Mouse (Mus musculus): ENCODE results near the gene Tle3. TPM values are rescaled to one million over a fixed set of nuclear protein-coding genes. Genes with fewer than 3 reads are reported as not detected.

Tle3 gene
- polyA plus RNA-seq, 1 experiment from 2014 or later: 11.4 TPM

GRCm38 (mm10) chr9:61400132-61400531, 28.0 kb downstream of the Tle3 start:
- no peak for ATAC-seq (replicated peaks; ENCODE audit: insufficient number of reproducible peaks, low FRiP score, low TSS enrichment)
- Histone ChIP-seq H3K4me3 (ENCODE audit: low read depth, low read length) (no peak overlapping the region), H3K4me2 (no peak overlapping the region), H3K4me1 (ENCODE audit: control insufficient read depth, insufficient read depth, low read length) (peaks cover 24% of the 10 kb centered on the region), H3K9me3 (replicated peaks; ENCODE audit: control insufficient read depth, low read length) (no peaks in the 10 kb centered on the region), H3K36me3 (ENCODE audit: control insufficient read depth, insufficient read depth, low read length) (peaks cover 4% of the 10 kb centered on the region; the same call in 1 of the 2 replicates), H3K27me3 (ENCODE audit: control insufficient read depth, insufficient read depth, low read length) (peaks cover 18% of the 10 kb centered on the region), H3K27ac (ENCODE audit: low read depth, low read length) (no peak overlapping the region), H3K9ac (ENCODE audit: low read depth, low read length) (no peak overlapping the region)
- 93% methylated on average over 7 of the region's 7 CpGs for WGBS (ENCODE audit: insufficient replicate concordance)

- H3K4me1 ChIP-seq (ENCODE audit: control insufficient read depth, insufficient read depth, low read length): peaks cover 15% of the 10 kb centered on the region
- 70% methylated on average over 9 of the region's 9 CpGs for WGBS (ENCODE audit: insufficient replicate concordance)
- ATAC-seq (replicated peaks; ENCODE audit: insufficient number of reproducible peaks, low FRiP score, low TSS enrichment): no peak
- H3K9ac ChIP-seq (ENCODE audit: low read depth, low read length): no peak overlapping the region
- no peaks in the 10 kb centered on the region for H3K9me3 ChIP-seq (replicated peaks; ENCODE audit: control insufficient read depth, low read length)
- no peak overlapping the region for H3K4me2 ChIP-seq
- H3K27me3 ChIP-seq (ENCODE audit: control insufficient read depth, insufficient read depth, low read length): peaks cover 16% of the 10 kb centered on the region
- no peak overlapping the region for H3K4me3 ChIP-seq (ENCODE audit: low read depth, low read length)
- H3K27ac ChIP-seq (ENCODE audit: low read depth, low read length): no peak overlapping the region
- peaks cover 10% of the 10 kb centered on the region for H3K36me3 ChIP-seq (ENCODE audit: control insufficient read depth, insufficient read depth, low read length)
Observed at GRCm38 (mm10) chr9:61401664-61402063, 29.5 kb downstream of the Tle3 start.

- 87% methylated on average over 4 of the region's 4 CpGs for WGBS (ENCODE audit: insufficient replicate concordance)
- H3K4me2 ChIP-seq: no peak overlapping the region
- no peaks in the 10 kb centered on the region for H3K9me3 ChIP-seq (replicated peaks; ENCODE audit: control insufficient read depth, low read length)
- no peak overlapping the region for H3K4me3 ChIP-seq (ENCODE audit: low read depth, low read length)
- H3K27me3 ChIP-seq (ENCODE audit: control insufficient read depth, insufficient read depth, low read length): peaks cover 16% of the 10 kb centered on the region
- peaks cover 14% of the 10 kb centered on the region for H3K36me3 ChIP-seq (ENCODE audit: control insufficient read depth, insufficient read depth, low read length)
- H3K4me1 ChIP-seq (ENCODE audit: control insufficient read depth, insufficient read depth, low read length): peaks cover 12% of the 10 kb centered on the region
- no peak overlapping the region for H3K9ac ChIP-seq (ENCODE audit: low read depth, low read length)
- no peak overlapping the region for H3K27ac ChIP-seq (ENCODE audit: low read depth, low read length)
- no peak for ATAC-seq (replicated peaks; ENCODE audit: insufficient number of reproducible peaks, low FRiP score, low TSS enrichment)
Observed at GRCm38 (mm10) chr9:61402268-61402667, 30.1 kb downstream of the Tle3 start.

- ATAC-seq (replicated peaks; ENCODE audit: insufficient number of reproducible peaks, low FRiP score, low TSS enrichment): no peak
- peaks cover 14% of the 10 kb centered on the region for H3K36me3 ChIP-seq (ENCODE audit: control insufficient read depth, insufficient read depth, low read length)
- peaks cover 12% of the 10 kb centered on the region for H3K4me1 ChIP-seq (ENCODE audit: control insufficient read depth, insufficient read depth, low read length)
- no peak overlapping the region for H3K27ac ChIP-seq (ENCODE audit: low read depth, low read length)
- H3K9ac ChIP-seq (ENCODE audit: low read depth, low read length): no peak overlapping the region
- H3K9me3 ChIP-seq (replicated peaks; ENCODE audit: control insufficient read depth, low read length): no peaks in the 10 kb centered on the region
- WGBS (ENCODE audit: insufficient replicate concordance): 79% methylated on average over 5 of the region's 5 CpGs
- no peak overlapping the region for H3K4me2 ChIP-seq
- H3K27me3 ChIP-seq (ENCODE audit: control insufficient read depth, insufficient read depth, low read length): peaks cover 15% of the 10 kb centered on the region
- no peak overlapping the region for H3K4me3 ChIP-seq (ENCODE audit: low read depth, low read length)
Observed at GRCm38 (mm10) chr9:61402716-61403115, 30.6 kb downstream of the Tle3 start.

- H3K27ac ChIP-seq (ENCODE audit: low read depth, low read length): no peak overlapping the region
- 67% methylated on average over 16 of the region's 16 CpGs for WGBS (ENCODE audit: insufficient replicate concordance)
- no peak overlapping the region for H3K4me2 ChIP-seq
- H3K27me3 ChIP-seq (ENCODE audit: control insufficient read depth, insufficient read depth, low read length): peaks cover 12% of the 10 kb centered on the region; the same call in 1 of the 2 replicates
- H3K9ac ChIP-seq (ENCODE audit: low read depth, low read length): no peak overlapping the region
- H3K4me3 ChIP-seq (ENCODE audit: low read depth, low read length): no peak overlapping the region
- no peak for ATAC-seq (replicated peaks; ENCODE audit: insufficient number of reproducible peaks, low FRiP score, low TSS enrichment)
- H3K4me1 ChIP-seq (ENCODE audit: control insufficient read depth, insufficient read depth, low read length): peaks cover 12% of the 10 kb centered on the region
- H3K36me3 ChIP-seq (ENCODE audit: control insufficient read depth, insufficient read depth, low read length): peaks cover 26% of the 10 kb centered on the region
- H3K9me3 ChIP-seq (replicated peaks; ENCODE audit: control insufficient read depth, low read length): no peaks in the 10 kb centered on the region
Observed at GRCm38 (mm10) chr9:61403866-61404614, 31.9 kb downstream of the Tle3 start.

GRCm38 (mm10) chr9:61404615-61404980, 32.4 kb downstream of the Tle3 start:
- H3K4me1 ChIP-seq (ENCODE audit: control insufficient read depth, insufficient read depth, low read length): peaks cover 12% of the 10 kb centered on the region
- 70% methylated on average over 3 of the region's 3 CpGs for WGBS (ENCODE audit: insufficient replicate concordance)
- peaks cover 28% of the 10 kb centered on the region for H3K36me3 ChIP-seq (ENCODE audit: control insufficient read depth, insufficient read depth, low read length)
- H3K27me3 ChIP-seq (ENCODE audit: control insufficient read depth, insufficient read depth, low read length): peaks cover 12% of the 10 kb centered on the region; the same call in 1 of the 2 replicates
- H3K27ac ChIP-seq (ENCODE audit: low read depth, low read length): no peak overlapping the region
- H3K4me2 ChIP-seq: no peak overlapping the region
- no peaks in the 10 kb centered on the region for H3K9me3 ChIP-seq (replicated peaks; ENCODE audit: control insufficient read depth, low read length)
- H3K9ac ChIP-seq (ENCODE audit: low read depth, low read length): no peak overlapping the region
- H3K4me3 ChIP-seq (ENCODE audit: low read depth, low read length): no peak overlapping the region
- no peak for ATAC-seq (replicated peaks; ENCODE audit: insufficient number of reproducible peaks, low FRiP score, low TSS enrichment)

- WGBS (ENCODE audit: insufficient replicate concordance): 56% methylated on average over 19 of the region's 19 CpGs
- H3K4me2 ChIP-seq: no peak overlapping the region
- H3K27ac ChIP-seq (ENCODE audit: low read depth, low read length): no peak overlapping the region
- peaks cover 12% of the 10 kb centered on the region for H3K4me1 ChIP-seq (ENCODE audit: control insufficient read depth, insufficient read depth, low read length)
- H3K9ac ChIP-seq (ENCODE audit: low read depth, low read length): no peak overlapping the region
- H3K27me3 ChIP-seq (ENCODE audit: control insufficient read depth, insufficient read depth, low read length): peaks cover 12% of the 10 kb centered on the region; the same call in 1 of the 2 replicates
- H3K9me3 ChIP-seq (replicated peaks; ENCODE audit: control insufficient read depth, low read length): no peaks in the 10 kb centered on the region
- H3K36me3 ChIP-seq (ENCODE audit: control insufficient read depth, insufficient read depth, low read length): peaks cover 33% of the 10 kb centered on the region
- ATAC-seq (replicated peaks; ENCODE audit: insufficient number of reproducible peaks, low FRiP score, low TSS enrichment): 0 out of 2 replicates have a peak, but pooled peaks have one; percentile 32
- no peak overlapping the region for H3K4me3 ChIP-seq (ENCODE audit: low read depth, low read length)
Observed at GRCm38 (mm10) chr9:61404998-61405621, 32.9 kb downstream of the Tle3 start.

- H3K36me3 ChIP-seq (ENCODE audit: control insufficient read depth, insufficient read depth, low read length): peaks cover 45% of the 10 kb centered on the region
Observed at GRCm38 (mm10) chr9:61406343-61406742, 34.2 kb downstream of the Tle3 start.

More at GRCm38 (mm10) chr9:61406343-61406742, 34.2 kb downstream of the Tle3 start:
- Histone ChIP-seq H3K9ac (ENCODE audit: low read depth, low read length) (no peak overlapping the region), H3K4me2 (no peak overlapping the region), H3K9me3 (replicated peaks; ENCODE audit: control insufficient read depth, low read length) (no peaks in the 10 kb centered on the region), H3K4me1 (ENCODE audit: control insufficient read depth, insufficient read depth, low read length) (peaks cover 10% of the 10 kb centered on the region), H3K27ac (ENCODE audit: low read depth, low read length) (no peak overlapping the region), H3K4me3 (ENCODE audit: low read depth, low read length) (no peak overlapping the region), H3K27me3 (ENCODE audit: control insufficient read depth, insufficient read depth, low read length) (peaks cover 8% of the 10 kb centered on the region; the same call in 1 of the 2 replicates)
- WGBS (ENCODE audit: insufficient replicate concordance): 74% methylated on average over 1 of the region's 1 CpGs
- ATAC-seq (replicated peaks; ENCODE audit: insufficient number of reproducible peaks, low FRiP score, low TSS enrichment): no peak
